Mouse (Mus musculus) MEL (cell line): ENCODE measurements around the gene Mtx1. TPM values are rescaled to one million over a fixed set of nuclear protein-coding genes. Genes with fewer than 3 reads are reported as not detected.

Experiments used
- DNase-seq: peaks from one replicate; pipeline ENCODE4 v3.0.0; 2011; ENCODE audit warnings: low read depth, low spot score
- H3K27ac ChIP-seq: 2 replicates; pipeline ENCODE4 v1.5.1; 2012; ENCODE audit warnings: low read depth, mild to moderate bottlenecking, control low read depth, low read length, moderate library complexity; ENCODE audit not compliant: control insufficient read depth
- H3K27me3 ChIP-seq, 2 experiments: fragments of 150-350 bp in 1 of 2; sonication (generic) in 1 of 2; 2 replicates each; pipeline ENCODE4 v1.6.1; 2012; ENCODE audit warnings: low read length in 2 of 2, mild to moderate bottlenecking in 2 of 2, improper control_type of control experiment in 1 of 2, moderate library complexity in 1 of 2; ENCODE audit not compliant: insufficient read depth in 2 of 2, control insufficient read depth in 1 of 2
- H3K36me3 ChIP-seq, 2 experiments: 2 replicates each; pipeline ENCODE4 v1.6.1; 2012 to 2014; ENCODE audit warnings: low read length in 2 of 2, improper control_type of control experiment in 1 of 2, inconsistent platforms in 1 of 2, mild to moderate bottlenecking in 1 of 2; ENCODE audit not compliant: insufficient read depth in 2 of 2, control insufficient read depth in 1 of 2
- H3K4me1 ChIP-seq, 2 experiments: fragments of 150-350 bp in 1 of 2; sonication (generic) in 1 of 2; 2 replicates each; pipeline ENCODE4 v1.6.1; 2012; ENCODE audit warnings: low read length in 2 of 2, improper control_type of control experiment in 1 of 2, mild to moderate bottlenecking in 1 of 2; ENCODE audit not compliant: insufficient read depth in 2 of 2, control insufficient read depth in 1 of 2
- H3K4me3 ChIP-seq, 2 experiments: fragments of 150-350 bp in 1 of 2; sonication (generic) in 1 of 2; 2 replicates each; pipeline ENCODE4 v1.5.1; 2012; ENCODE audit warnings: low read depth in 2 of 2, low read length in 2 of 2, mild to moderate bottlenecking in 2 of 2, moderate library complexity in 2 of 2, control low read depth in 1 of 2, improper control_type of control experiment in 1 of 2; ENCODE audit not compliant: control insufficient read depth in 1 of 2, insufficient read depth in 1 of 2
- H3K79me2 ChIP-seq: 2 replicates; pipeline ENCODE4 v1.6.1; 2012; ENCODE audit warnings: mild to moderate bottlenecking, low read length, moderate library complexity; ENCODE audit not compliant: control insufficient read depth, poor library complexity, insufficient read depth
- H3K9ac ChIP-seq: 2 replicates; pipeline ENCODE4 v1.6.1; 2012; ENCODE audit warnings: low read depth, mild to moderate bottlenecking, control low read depth, low read length, moderate library complexity; ENCODE audit not compliant: control insufficient read depth, poor library complexity, severe bottlenecking
- H3K9me3 ChIP-seq: fragments of 150-350 bp; sonication (generic); replicated peaks from 2 replicates; pipeline ENCODE4 v1.6.1; 2012; ENCODE audit warnings: mild to moderate bottlenecking, low read length, improper control_type of control experiment, moderate library complexity; ENCODE audit not compliant: insufficient read depth
- BHLHE40 ChIP-seq: IDR thresholded peaks from 2 replicates; pipeline ENCODE4 v1.6.1; 2012; ENCODE audit warnings: low read depth, mild to moderate bottlenecking, inconsistent platforms, low read length, improper control_type of control experiment, borderline replicate concordance
- CHD1 ChIP-seq: IDR thresholded peaks from 2 replicates; pipeline ENCODE4 v1.6.1; 2012; ENCODE audit warnings: low read depth, mild to moderate bottlenecking, inconsistent platforms, low read length, improper control_type of control experiment
- CHD2 ChIP-seq: IDR thresholded peaks from 2 replicates; pipeline ENCODE4 v1.6.1; 2011; ENCODE audit warnings: low read length, improper control_type of control experiment
- CTCF ChIP-seq, 3 experiments: IDR thresholded peaks in 2 of 3; conservative IDR thresholded peaks in 1 of 3; 2 replicates each; pipeline ENCODE4 v1.5.1; 2011 to 2012; ENCODE audit warnings: low read length in 3 of 3, low read depth in 2 of 3, mild to moderate bottlenecking in 2 of 3, improper control_type of control experiment in 1 of 3, inconsistent platforms in 1 of 3, mixed read lengths in 1 of 3, moderate library complexity in 1 of 3; ENCODE audit not compliant: control insufficient read depth in 1 of 3, insufficient read depth in 1 of 3, poor library complexity in 1 of 3, severe bottlenecking in 1 of 3
- E2F4 ChIP-seq: IDR thresholded peaks from 2 replicates; pipeline ENCODE4 v1.6.1; 2011; ENCODE audit warnings: low read depth, low read length, improper control_type of control experiment, borderline replicate concordance
- ELF1 ChIP-seq: IDR thresholded peaks from 2 replicates; pipeline ENCODE4 v1.6.1; 2014; ENCODE audit warnings: low read depth, mild to moderate bottlenecking, inconsistent platforms, low read length, improper control_type of control experiment, moderate library complexity
- EP300 ChIP-seq, 2 experiments: IDR thresholded peaks; 2 replicates each; pipeline ENCODE4 v1.6.1; 2011; ENCODE audit warnings: improper control_type of control experiment in 2 of 2, low read length in 2 of 2, low read depth in 1 of 2, mild to moderate bottlenecking in 1 of 2
- ETS1 ChIP-seq: IDR thresholded peaks from 2 replicates; pipeline ENCODE4 v1.6.1; 2012; ENCODE audit warnings: low read depth, mild to moderate bottlenecking, inconsistent platforms, low read length, improper control_type of control experiment, moderate library complexity
- GABPA ChIP-seq: IDR thresholded peaks from 2 replicates; pipeline ENCODE4 v1.6.1; 2012; ENCODE audit warnings: low read depth, mild to moderate bottlenecking, inconsistent platforms, low read length, improper control_type of control experiment, moderate library complexity
- GATA1 ChIP-seq: IDR thresholded peaks from 2 replicates; pipeline ENCODE4 v1.6.1; 2011; ENCODE audit warnings: low read depth, low read length, improper control_type of control experiment
- HCFC1 ChIP-seq: IDR thresholded peaks from 2 replicates; pipeline ENCODE4 v1.6.1; 2012; ENCODE audit warnings: low read depth, mild to moderate bottlenecking, inconsistent platforms, low read length, improper control_type of control experiment, moderate library complexity
- JUND ChIP-seq: IDR thresholded peaks from 2 replicates; pipeline ENCODE4 v1.6.1; 2011; ENCODE audit warnings: low read depth, mild to moderate bottlenecking, improper control_type of control experiment, low read length
- KAT2A ChIP-seq: conservative IDR thresholded peaks from 2 replicates; pipeline ENCODE4 v1.6.1; 2012; ENCODE audit warnings: low read depth, low read length, improper control_type of control experiment, inconsistent platforms
- MAX ChIP-seq: IDR thresholded peaks from 2 replicates; pipeline ENCODE4 v1.6.1; 2011; ENCODE audit warnings: low read length, improper control_type of control experiment
- MAZ ChIP-seq: IDR thresholded peaks from 2 replicates; pipeline ENCODE4 v1.6.1; 2012; ENCODE audit warnings: low read depth, mild to moderate bottlenecking, inconsistent platforms, low read length, improper control_type of control experiment
- MEF2A ChIP-seq: IDR thresholded peaks from 2 replicates; pipeline ENCODE4 v1.6.1; 2014; ENCODE audit warnings: low read depth, mild to moderate bottlenecking, inconsistent platforms, low read length, improper control_type of control experiment; ENCODE audit not compliant: poor library complexity, insufficient replicate concordance, severe bottlenecking; ENCODE audit errors: extremely low read depth
- MXI1 ChIP-seq: IDR thresholded peaks from 2 replicates; pipeline ENCODE4 v1.6.1; 2011; ENCODE audit warnings: mild to moderate bottlenecking, low read depth, low read length, improper control_type of control experiment
- MYB ChIP-seq: IDR thresholded peaks from 2 replicates; pipeline ENCODE4 v1.6.1; 2011; ENCODE audit warnings: mild to moderate bottlenecking, low read depth, low read length, improper control_type of control experiment
- MYC ChIP-seq: IDR thresholded peaks from 2 replicates; pipeline ENCODE4 v1.6.1; 2011; ENCODE audit warnings: low read depth, mild to moderate bottlenecking, low read length, improper control_type of control experiment, moderate library complexity
- NELFE ChIP-seq: IDR thresholded peaks from 2 replicates; pipeline ENCODE4 v1.6.1; 2011; ENCODE audit warnings: low read depth, low read length, improper control_type of control experiment
- NRF1 ChIP-seq: IDR thresholded peaks from 2 replicates; pipeline ENCODE4 v1.6.1; 2014; ENCODE audit warnings: low read depth, mild to moderate bottlenecking, inconsistent platforms, low read length, improper control_type of control experiment, moderate library complexity; ENCODE audit not compliant: poor library complexity, insufficient read depth, severe bottlenecking
- POLR2A ChIP-seq, 2 experiments: IDR thresholded peaks; 2 replicates each; pipeline ENCODE4 v1.6.1; 2011 to 2012; ENCODE audit warnings: low read length in 2 of 2, mild to moderate bottlenecking in 2 of 2, control low read depth in 1 of 2, improper control_type of control experiment in 1 of 2, low read depth in 1 of 2, moderate library complexity in 1 of 2; ENCODE audit not compliant: control insufficient read depth in 1 of 2, insufficient read depth in 1 of 2, poor library complexity in 1 of 2
- POLR2AphosphoS2 ChIP-seq: IDR thresholded peaks from 2 replicates; pipeline ENCODE4 v1.6.1; 2011; ENCODE audit warnings: low read length, improper control_type of control experiment
- POLR2AphosphoS5 ChIP-seq: IDR thresholded peaks from 2 replicates; pipeline ENCODE4 v1.6.1; 2012; ENCODE audit warnings: low read depth, borderline replicate concordance, mild to moderate bottlenecking, inconsistent platforms, low read length, moderate library complexity, mixed read lengths
- RAD21 ChIP-seq: IDR thresholded peaks from 2 replicates; pipeline ENCODE4 v1.6.1; 2011; ENCODE audit warnings: mild to moderate bottlenecking, low read depth, low read length, improper control_type of control experiment
- RCOR1 ChIP-seq: IDR thresholded peaks from 2 replicates; pipeline ENCODE4 v1.6.1; 2012; ENCODE audit warnings: low read depth, mild to moderate bottlenecking, inconsistent platforms, low read length, improper control_type of control experiment
- SIN3A ChIP-seq: IDR thresholded peaks from 2 replicates; pipeline ENCODE4 v1.6.1; 2012; ENCODE audit warnings: low read length, improper control_type of control experiment, inconsistent platforms
- SMC3 ChIP-seq: IDR thresholded peaks from 2 replicates; pipeline ENCODE4 v1.6.1; 2011; ENCODE audit warnings: low read depth, low read length, improper control_type of control experiment
- TAL1 ChIP-seq: IDR thresholded peaks from 2 replicates; pipeline ENCODE4 v1.6.1; 2012; ENCODE audit warnings: mild to moderate bottlenecking, inconsistent platforms, low read length, moderate library complexity, mixed read lengths
- TBP ChIP-seq: IDR thresholded peaks from 2 replicates; pipeline ENCODE4 v1.8.0; 2011; ENCODE audit warnings: low read depth, low read length, improper control_type of control experiment
- TCF12 ChIP-seq: IDR thresholded peaks from 2 replicates; pipeline ENCODE4 v1.6.1; 2014; ENCODE audit warnings: low read depth, mild to moderate bottlenecking, inconsistent platforms, low read length, improper control_type of control experiment, moderate library complexity
- UBTF ChIP-seq: IDR thresholded peaks from 2 replicates; pipeline ENCODE4 v1.6.1; 2012; ENCODE audit warnings: low read depth, mild to moderate bottlenecking, inconsistent platforms, low read length, improper control_type of control experiment, moderate library complexity, borderline replicate concordance; ENCODE audit not compliant: insufficient read depth
- USF2 ChIP-seq, 2 experiments: IDR thresholded peaks; 2 replicates each; pipeline ENCODE4 v1.6.1; 2011 to 2012; ENCODE audit warnings: improper control_type of control experiment in 2 of 2, low read length in 2 of 2, borderline replicate concordance in 1 of 2, inconsistent platforms in 1 of 2, low read depth in 1 of 2, mild to moderate bottlenecking in 1 of 2; ENCODE audit not compliant: insufficient read depth in 1 of 2
- ZC3H11A ChIP-seq: IDR thresholded peaks from 2 replicates; pipeline ENCODE4 v1.6.1; 2012; ENCODE audit warnings: low read depth, mild to moderate bottlenecking, inconsistent platforms, low read length, improper control_type of control experiment
- ZKSCAN1 ChIP-seq: IDR thresholded peaks from 2 replicates; pipeline ENCODE4 v1.6.1; 2012; ENCODE audit warnings: low read depth, mild to moderate bottlenecking, inconsistent platforms, low read length, improper control_type of control experiment, moderate library complexity
- ZMIZ1 ChIP-seq: IDR thresholded peaks from 2 replicates; pipeline ENCODE4 v1.6.1; 2012; ENCODE audit warnings: low read depth, mild to moderate bottlenecking, inconsistent platforms, low read length, improper control_type of control experiment, moderate library complexity
- ZNF384 ChIP-seq: IDR thresholded peaks from 2 replicates; pipeline ENCODE4 v1.6.1; 2012; ENCODE audit warnings: low read depth, mild to moderate bottlenecking, inconsistent platforms, low read length, improper control_type of control experiment
- polyA plus RNA-seq, 2 experiments: library from polyadenylated mRNA; stranded (reverse) in 1 of 2; unstranded in 1 of 2; fragments of >175 nt in 1 of 2; fragments of >200 nt in 1 of 2; gene quantifications; 2 replicates each; pipeline versions ENCODE4 v1.2.1 to v1.2.4; 2012; ENCODE audit warnings: low replicate concordance in 2 of 2, low read depth in 1 of 2; ENCODE audit not compliant: insufficient read length in 2 of 2, insufficient read depth in 1 of 2, missing spikeins in 1 of 2
- total RNA-seq: library from RNA; depleted of rRNA; stranded (reverse); fragments of 300-350 nt; gene quantifications from 2 replicates; pipeline ENCODE4 v1.2.3, GENCODE M21; 2012

Gene Mtx1
- total and polyA plus RNA-seq, 3 experiments = 314 to 369 TPM; not detected in 1

GRCm38 (mm10) chr3:89233562-89234110 lies 6.7 kb upstream of the Mtx1 start:
- Histone ChIP-seq H3K4me3 (no peak overlapping the region), H3K4me1 (peaks cover 5 to 18% of the 10 kb centered on the region in 2 experiments), H3K27me3 (no peaks in the 10 kb centered on the region), H3K36me3 (peaks cover 0 to 13% of the 10 kb centered on the region in 2 experiments; a peak in 2 of 4 replicates), H3K79me2 (no peaks in the 10 kb centered on the region), H3K27ac (no peak overlapping the region), H3K9me3 (no peaks in the 10 kb centered on the region), H3K9ac (no peak overlapping the region)
- peak; percentile 76 for DNase-seq
- TF ChIP-seq CTCF (IDR thresholded peaks at IDR 0.05 in 2 of 3, conservative IDR thresholded peaks at IDR 0.05 in 1 of 3; ENCODE audit: control insufficient read depth in 1 of 3, insufficient read depth in 1 of 3, low read depth in 2 of 3, low read length in 3 of 3, poor library complexity in 1 of 3, severe bottlenecking in 1 of 3) = peak; percentile 45 to 63 (median 45); a peak in 5 of 6 replicates
- TF ChIP-seq ZNF384 = no peak
- TF ChIP-seq ZKSCAN1 = no peak
- no peak for TF ChIP-seq KAT2A
- no peak for TF ChIP-seq ZMIZ1
- TF ChIP-seq GABPA = no peak
- TF ChIP-seq CHD1 = no peak
- 0 out of 2 replicates have a peak, but pooled peaks have one; percentile 18 for TF ChIP-seq HCFC1
- TF ChIP-seq EP300 (IDR thresholded peaks at IDR 0.05; ENCODE audit: low read depth in 1 of 2, low read length in 2 of 2) = peak; percentile 92
- TF ChIP-seq NRF1 = no peak
- peak; percentile 58 for TF ChIP-seq MYB
- TF ChIP-seq POLR2AphosphoS5 = no peak
- no peak for TF ChIP-seq USF2 (IDR thresholded peaks at IDR 0.05; ENCODE audit: borderline replicate concordance in 1 of 2, insufficient read depth in 1 of 2, low read depth in 1 of 2, low read length in 2 of 2)
- TF ChIP-seq ELF1 = peak; percentile 48; the same call in 1 of the 2 replicates
- TF ChIP-seq RCOR1 = peak; percentile 97
- no peak for TF ChIP-seq RAD21
- TF ChIP-seq POLR2A (IDR thresholded peaks at IDR 0.05; ENCODE audit: control insufficient read depth in 1 of 2, insufficient read depth in 1 of 2, low read depth in 1 of 2, low read length in 2 of 2, poor library complexity in 1 of 2) = no peak
- TF ChIP-seq BHLHE40 = peak; percentile 52; the same call in 1 of the 2 replicates
- peak; percentile 83; the same call in 1 of the 2 replicates for TF ChIP-seq MEF2A
- no peak for TF ChIP-seq NELFE
- TF ChIP-seq SIN3A = peak; percentile 78
- TF ChIP-seq ETS1 = peak; percentile 94
- TF ChIP-seq MAZ = no peak; the same call in 1 of the 2 replicates
- peak; percentile 91 for TF ChIP-seq GATA1
- TF ChIP-seq MYC = no peak
- no peak for TF ChIP-seq CHD2
- no peak for TF ChIP-seq MXI1
- no peak for TF ChIP-seq E2F4
- no peak for TF ChIP-seq UBTF
- no peak for TF ChIP-seq ZC3H11A
- peak; percentile 74 for TF ChIP-seq POLR2AphosphoS2
- no peak; the same call in 1 of the 2 replicates for TF ChIP-seq SMC3
- no peak for TF ChIP-seq JUND
- no peak for TF ChIP-seq MAX
- no peak for TF ChIP-seq TBP
- peak; percentile 96 for TF ChIP-seq TCF12
- peak; percentile 63 for TF ChIP-seq TAL1
